8 mouse cellular contexts compared by ENCODE assay signal in the genomic region with DNA sequence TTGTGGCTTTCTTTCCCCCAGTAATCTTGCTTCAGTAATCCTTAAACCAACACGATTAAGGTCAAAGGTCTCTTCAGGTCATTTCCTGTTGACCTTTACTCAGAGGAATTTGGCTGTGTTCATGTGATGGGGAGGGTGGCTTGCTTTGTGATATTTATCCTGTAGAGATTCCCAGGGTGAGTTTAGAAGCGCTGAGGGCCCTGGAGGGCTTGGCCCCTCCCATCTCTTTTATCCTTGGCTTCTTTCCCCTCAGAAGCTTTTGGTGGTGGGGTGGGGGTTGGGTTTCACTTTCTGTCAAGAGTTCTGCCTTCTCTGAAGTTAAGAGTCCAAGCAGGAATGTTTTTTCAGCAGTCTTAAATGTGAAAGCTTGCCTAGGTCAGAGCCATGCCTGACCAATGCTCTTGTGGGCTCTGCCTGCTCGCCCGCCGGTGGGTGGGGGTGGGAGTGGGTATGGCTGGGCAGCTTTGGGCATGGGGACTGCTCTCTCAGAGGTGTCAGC. TPM values are rescaled to one million over a fixed set of nuclear protein-coding genes. Genes with fewer than 3 reads are reported as not detected.
DNase-seq lines count a peak whose midpoint lies in the region; ATAC-seq and TF ChIP-seq lines count a peak whose summit lies in the region.

No protein-coding gene starts in this region.

- DNase-seq in ES-E14 (ENCODE audit: low read depth, low spot score) = peak; percentile 65
- peak; percentile 94 for DNase-seq in embryo, embryonic 9.5 days (ENCODE audit: extremely low spot score)
- peak; percentile 55 to 60 for DNase-seq in heart, postnatal 10 days
- peak; percentile 71 to 79 for DNase-seq in kidney, postnatal 36 days
- DNase-seq in midbrain, embryonic 11.5 days (ENCODE audit: low spot score, missing footprints) = peak; percentile 90
- no peak for DNase-seq in left cerebral cortex, adult 8-10 months (ENCODE audit: low spot score in 2 of 2)
- DNase-seq in urinary bladder, postnatal 25 days (ENCODE audit: low spot score) = no peak
- DNase-seq in frontal cortex, adult 2 months (ENCODE audit: extremely low spot score in 1 of 2, low spot score in 1 of 2) = no peak

- in situ Hi-C loops in ES-E14 (cut with MboI; ENCODE audit: low sequenced_read_pairs in 2 of 2, unreplicated experiment in 2 of 2) = no loop called here

- no peaks in the 10 kb centered on the region for H3K36me3 ChIP-seq in ES-E14 (ENCODE audit: control insufficient read depth, insufficient read depth, low read length, poor library complexity, severe bottlenecking)
- H3K36me3 ChIP-seq in midbrain, embryonic 11.5 days (ENCODE audit: control insufficient read depth, insufficient read depth, low read length) = no peaks in the 10 kb centered on the region

- peaks cover 0 to 14% of the 10 kb centered on the region in 2 experiments; a peak in 2 of 4 replicates for H3K4me1 ChIP-seq in ES-E14 (ENCODE audit: control insufficient read depth in 2 of 2, insufficient read depth in 2 of 2, low read length in 2 of 2, poor library complexity in 1 of 2)
- peaks cover 16% of the 10 kb centered on the region for H3K4me1 ChIP-seq in midbrain, embryonic 11.5 days (ENCODE audit: control insufficient read depth, insufficient read depth, low read length)

- no peak overlapping the region for H3K4me3 ChIP-seq in ES-E14 (ENCODE audit: insufficient read depth in 1 of 2, low read depth in 1 of 2, low read length in 2 of 2, poor library complexity in 1 of 2, severe bottlenecking in 1 of 2)
- no peak overlapping the region for H3K4me3 ChIP-seq in midbrain, embryonic 11.5 days (ENCODE audit: low read depth, low read length)

- no peaks in the 10 kb centered on the region for H3K9me3 ChIP-seq in ES-E14 (ENCODE audit: control insufficient read depth, insufficient read depth, low read depth, low read length)
- no peaks in the 10 kb centered on the region for H3K9me3 ChIP-seq in midbrain, embryonic 11.5 days (ENCODE audit: control insufficient read depth, low read length)

- H3K4me2 ChIP-seq in midbrain, embryonic 11.5 days = peak overlapping the region; percentile 18; the same call in 1 of the 2 replicates

- intact Hi-C loops in heart, postnatal 10 days (cut with DNase I) = no loop called here

- H3K27ac ChIP-seq in ES-E14 (ENCODE audit: insufficient read depth, low read depth, low read length, poor library complexity, severe bottlenecking) = peak overlapping the region; percentile 80; the same call in 1 of the 2 replicates
- no peak overlapping the region for H3K27ac ChIP-seq in midbrain, embryonic 11.5 days (ENCODE audit: low read depth, low read length)

- 0% methylated on average over 5 of the region's 5 CpGs for WGBS in midbrain, embryonic 11.5 days

- peak overlapping the region; percentile 31; the same call in 1 of the 2 replicates for H3K9ac ChIP-seq in ES-E14 (ENCODE audit: insufficient read depth, low read depth, low read length, poor library complexity, severe bottlenecking)
- no peak overlapping the region for H3K9ac ChIP-seq in midbrain, embryonic 11.5 days (ENCODE audit: low read length)

- peak; percentile 82 for ATAC-seq in midbrain, embryonic 11.5 days (ENCODE audit: low FRiP score)

- H3K27me3 ChIP-seq in midbrain, embryonic 11.5 days (ENCODE audit: control insufficient read depth, insufficient read depth, low read length) = peaks cover 9% of the 10 kb centered on the region

TF ChIP-seq in ES-E14, 5 proteins besides CTCF, POLR2A, EP300 and RAD21:
- TF ChIP-seq ZNF384 (IDR thresholded peaks at IDR 0.05; ENCODE audit: low read depth, low read length) (no peak), HCFC1 (IDR thresholded peaks at IDR 0.05; ENCODE audit: borderline replicate concordance, insufficient read depth, low read length) (no peak), CHD2 (IDR thresholded peaks at IDR 0.05; ENCODE audit: low read depth, low read length) (no peak), ZC3H11A (IDR thresholded peaks at IDR 0.05; ENCODE audit: borderline replicate concordance, low read depth, low read length) (no peak), MAFK (IDR thresholded peaks at IDR 0.05; ENCODE audit: insufficient read depth, low read depth, low read length) (no peak)

RNA-seq across cellular contexts. Expression of gene Farp1, which starts 18.1 kb away (rescaled TPM):
- 8.4 and 8.6 TPM in 2 replicates for total RNA-seq in ES-E14 (2012; rRNA removed)
- 10 to 100 TPM; 31.1 to 32.8 TPM for total RNA-seq in heart, postnatal 10 days (2021)
- polyA plus RNA-seq in midbrain, embryonic 11.5 days (2014; fragmentation: Nextera tagmentation; extraction: Ambion mirVana) = 21.7 and 22.4 TPM in 2 replicates
- total RNA-seq in left cerebral cortex, adult 8-10 months (2022) = 100 to 1,000 TPM; 125 to 132 (median 132) TPM
- 66.5 and 69.9 TPM in 2 replicates for polyA plus RNA-seq in frontal cortex, adult 2 months (2012; rRNA removed)

Comparison
In these comparisons a context has a peak if more than half of its experiments do, and no peak if none do; other contexts are left out.
1. DNase-seq: peak in ES-E14 (single experiment), embryo, embryonic 9.5 days (single experiment), heart, postnatal 10 days (2 of 2), kidney, postnatal 36 days (2 of 2) and midbrain, embryonic 11.5 days (single experiment); none in left cerebral cortex, adult 8-10 months (0 of 2), urinary bladder, postnatal 25 days (single experiment) and frontal cortex, adult 2 months (0 of 2).